Mouse (Mus musculus) B cell, adult 62 days (primary cell): Measurements from ENCODE around the gene Pkd1l1. TPM values are rescaled to one million over a fixed set of nuclear protein-coding genes. Genes with fewer than 3 reads are reported as not detected.

ENCODE experiments used
- total RNA-seq: library from RNA; stranded (reverse); gene quantifications from 4 replicates; pipeline ENCODE4 v1.2.4, GENCODE M21; 2023

The Pkd1l1 gene
- total RNA-seq: 0.09 to 0.31 TPM (median 0.14 TPM) in 3 of 4 replicates, not detected in the other

DNA sequence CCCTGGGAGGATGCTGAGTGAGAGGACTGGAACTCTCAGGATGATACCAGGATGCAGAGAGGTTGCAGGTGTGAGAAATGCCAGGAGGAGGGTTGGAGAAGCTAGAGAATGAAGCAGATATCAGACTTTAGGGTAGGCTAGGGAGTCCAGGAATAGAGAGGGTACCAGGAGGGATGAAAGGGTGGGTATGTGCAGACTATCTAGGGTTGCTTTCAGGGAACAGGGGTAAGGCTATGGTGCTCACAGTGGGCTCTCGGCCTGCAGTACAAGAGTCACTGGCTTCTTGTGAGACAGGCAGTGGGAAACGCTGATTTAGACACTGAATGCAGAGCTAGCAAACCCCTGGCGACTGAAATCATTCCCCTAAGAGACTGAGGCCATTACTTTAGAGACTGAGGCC lies at the start of gene Pkd1l1:
Pkd1l1 (minus strand) TSS at position 101 of the 400 bp plus-strand sequence.

GRCm38 (mm10) chr11:9010853-9011339 lies 37.8 kb upstream of the Pkd1l1 start, which contains the start of gene Hus1:
Gene Hus1 (minus strand): TSS chr11:9011191.

Other genes with a start within 250 kb of the Pkd1l1 start
- gene Hus1, start 37.9 kb upstream of the Pkd1l1 start, total RNA-seq: 16.3 to 17.2 TPM (median 16.8 TPM) in 4 replicates
- gene Gm11992, start 75.3 kb upstream of the Pkd1l1 start, total RNA-seq: not detected in 4 replicates
- gene Sun3, start 75.7 kb upstream of the Pkd1l1 start, total RNA-seq: not detected in 4 replicates
- gene Upp1, start 144.8 kb upstream of the Pkd1l1 start, total RNA-seq: not detected in 4 replicates
- not detected in 4 replicates for gene Abca13, start 218.7 kb upstream of the Pkd1l1 start, total RNA-seq